Mouse (Mus musculus): ENCODE data around the gene Trim61. TPM values are rescaled to one million over a fixed set of nuclear protein-coding genes. Genes with fewer than 3 reads are reported as not detected.
A peak's percentile ranks its signal among the peaks of the same experiment; 100 is the strongest.
"Not testable (repeated sequence)": the region's sequence is repeated elsewhere in the genome, so short reads cannot be mapped to it uniquely, and the experiment has no call there.

Gene Trim61
- not detected for total RNA-seq (2021)
- long read RNA-seq, experiment 1: 0 reads
- long read RNA-seq, experiment 2: 0 reads

DNA sequence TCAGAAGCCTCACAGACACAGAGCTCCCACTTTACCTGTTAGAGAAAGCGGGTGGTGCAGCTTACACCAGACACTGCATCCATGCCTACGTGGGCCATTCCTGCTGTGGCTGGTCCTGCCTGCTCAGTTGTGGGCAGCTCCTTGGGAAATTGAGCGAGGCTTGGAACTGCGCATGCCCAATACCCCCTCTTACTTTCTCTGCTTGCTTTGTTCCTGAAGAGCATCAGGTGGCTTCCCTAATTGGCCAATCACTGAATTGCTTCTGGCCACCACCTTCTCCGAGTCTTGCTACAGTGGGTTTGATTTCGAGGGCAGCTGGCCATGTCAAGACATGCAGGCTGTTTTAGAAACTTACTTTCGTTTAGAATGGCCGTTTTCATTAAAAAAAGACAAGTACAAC lies at the start of gene Trim61, which contains the start of gene Trim60:
Trim61 (minus strand) TSS at position 101 of the 400 bp plus-strand sequence.
Trim60 (minus strand) TSS at position 162 of the 400 bp plus-strand sequence.
- DNase-seq (ENCODE audit: low spot score in 2 of 2): no peak

DNA sequence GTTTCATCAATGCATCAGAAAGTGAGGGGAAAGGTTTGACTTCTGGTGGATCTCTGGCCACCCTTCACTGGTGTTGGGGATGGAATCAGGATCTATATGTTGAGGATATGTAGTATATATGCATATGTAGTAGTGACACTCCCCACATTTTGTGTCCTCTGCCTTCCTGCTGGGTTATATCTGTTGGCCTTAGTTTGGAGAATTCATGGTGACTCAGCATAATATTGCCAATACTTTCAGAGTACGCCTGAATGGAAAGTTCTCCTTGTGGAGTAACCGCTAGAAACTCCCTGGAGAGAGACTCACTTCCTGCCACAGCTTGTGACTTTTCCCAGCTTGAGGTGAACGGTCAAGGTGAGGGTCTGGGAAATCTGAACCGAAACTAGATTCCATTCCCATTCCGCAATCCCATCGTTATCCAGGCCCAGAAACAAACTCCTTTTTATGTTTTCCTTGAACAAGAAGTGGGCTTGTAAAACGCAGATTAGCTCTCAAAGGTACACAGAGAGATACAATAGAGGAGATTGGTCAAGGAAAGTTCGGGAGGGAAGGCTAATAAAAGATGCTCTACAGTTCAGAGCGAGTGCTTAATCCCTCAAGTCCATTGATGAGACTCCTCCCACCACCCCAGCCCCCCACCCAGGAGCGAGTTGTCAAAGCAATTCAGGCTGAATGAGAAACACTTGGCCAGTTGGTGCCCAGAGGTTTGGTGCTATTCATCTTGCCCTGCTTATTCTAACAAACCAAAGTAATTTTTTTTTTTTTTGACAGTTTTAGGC lies 49.6 kb upstream of the Trim61 start:
- DNase-seq (ENCODE audit: low spot score in 2 of 2): no peak

DNA sequence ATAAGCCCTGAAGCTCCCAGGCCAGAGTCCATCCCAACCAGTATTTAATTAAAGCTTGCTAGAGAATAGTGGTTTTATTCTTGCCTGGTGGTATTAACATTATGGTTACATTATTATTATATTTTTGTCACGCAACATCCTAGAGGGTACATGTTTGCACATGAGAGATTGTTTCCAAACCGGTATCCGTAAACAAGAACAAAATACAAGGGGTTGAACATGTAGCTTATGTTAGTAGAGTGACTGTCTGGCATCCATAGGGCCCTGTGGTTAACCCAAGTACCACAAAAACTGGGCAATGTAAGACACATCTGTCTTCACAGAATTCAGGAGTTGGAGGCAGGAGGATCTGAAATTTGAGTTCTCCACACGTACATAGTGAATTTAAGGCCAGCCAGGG lies 48.7 kb upstream of the Trim61 start:
- no peak for DNase-seq (ENCODE audit: low spot score in 2 of 2)

- DNase-seq (ENCODE audit: low spot score in 2 of 2): no peak
Measured at GRCm38 (mm10) chr8:65065622-65066021, 47.3 kb upstream of the Trim61 start.

- no peak for DNase-seq (ENCODE audit: low spot score in 2 of 2)
Measured at GRCm38 (mm10) chr8:65064071-65064470, 45.7 kb upstream of the Trim61 start.

DNA sequence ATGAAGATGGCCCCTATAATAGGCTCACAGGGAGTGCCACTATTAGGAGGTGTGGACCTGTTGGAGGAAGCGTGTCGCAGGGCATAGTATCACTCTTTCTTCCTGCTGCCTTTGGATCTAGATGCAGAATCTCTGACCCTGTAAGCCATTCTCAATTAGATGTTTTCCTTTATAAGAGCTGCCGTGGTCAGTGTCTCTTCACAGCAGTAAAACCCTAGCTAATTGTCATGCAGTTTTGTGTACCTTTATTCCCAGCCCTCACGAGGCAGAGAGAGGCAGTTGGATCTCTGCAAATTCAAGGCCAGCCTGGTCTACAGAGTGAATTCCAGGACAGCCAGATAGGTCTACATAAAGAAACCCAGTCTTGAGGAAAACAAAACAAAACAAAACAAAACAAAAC lies 43.9 kb upstream of the Trim61 start:
- DNase-seq (ENCODE audit: low spot score in 2 of 2): no peak

DNA sequence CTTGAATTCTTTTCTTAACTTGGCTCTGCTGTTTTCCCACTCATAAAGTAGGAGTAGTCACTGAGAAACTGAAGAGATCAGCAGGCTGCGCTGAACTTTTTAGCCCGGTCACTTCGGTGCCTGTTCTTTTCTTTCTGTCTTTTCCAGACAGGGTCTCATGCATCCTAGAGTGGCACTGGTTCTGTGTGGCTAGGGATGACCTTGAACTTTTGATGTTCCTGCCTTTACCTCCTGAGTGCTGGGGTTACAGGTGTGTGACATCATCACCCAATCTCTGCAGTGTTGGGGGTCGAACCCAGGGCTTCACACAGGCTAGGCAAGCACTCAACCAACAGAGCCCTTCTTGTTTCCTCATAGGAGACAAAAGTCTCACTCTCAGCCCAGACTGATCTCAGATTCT lies 38.4 kb upstream of the Trim61 start:
- DNase-seq (ENCODE audit: low spot score in 2 of 2): no peak

- no peak for DNase-seq (ENCODE audit: low spot score in 2 of 2)
Measured at GRCm38 (mm10) chr8:65053968-65054367, 35.6 kb upstream of the Trim61 start.

DNA sequence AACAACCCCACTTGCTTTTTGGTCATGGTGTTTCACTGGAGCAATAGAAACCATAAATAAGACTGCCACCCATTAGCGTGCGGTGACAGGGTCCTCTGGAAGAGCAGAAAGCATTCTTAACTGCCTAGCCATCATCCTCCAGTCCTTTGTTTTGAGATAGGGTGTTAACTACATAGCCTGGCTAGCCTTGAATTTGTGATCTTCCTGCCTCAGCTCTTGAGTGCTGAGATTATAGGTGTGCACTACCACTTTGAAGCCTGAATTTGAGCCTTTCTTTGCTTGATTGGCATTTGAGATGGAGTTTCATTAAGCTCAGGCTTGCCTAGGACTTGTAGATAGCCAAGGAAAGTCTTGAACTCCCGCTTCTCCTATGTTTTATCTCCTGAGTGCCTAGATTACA lies 35.2 kb upstream of the Trim61 start:
- no peak for DNase-seq (ENCODE audit: low spot score in 2 of 2)

GRCm38 (mm10) chr8:65047801-65048200 lies 29.5 kb upstream of the Trim61 start:
- no peak for DNase-seq (ENCODE audit: low spot score in 2 of 2)

- no peak for DNase-seq (ENCODE audit: low spot score in 2 of 2)
Measured at GRCm38 (mm10) chr8:65047193-65047592, 28.9 kb upstream of the Trim61 start.

DNA sequence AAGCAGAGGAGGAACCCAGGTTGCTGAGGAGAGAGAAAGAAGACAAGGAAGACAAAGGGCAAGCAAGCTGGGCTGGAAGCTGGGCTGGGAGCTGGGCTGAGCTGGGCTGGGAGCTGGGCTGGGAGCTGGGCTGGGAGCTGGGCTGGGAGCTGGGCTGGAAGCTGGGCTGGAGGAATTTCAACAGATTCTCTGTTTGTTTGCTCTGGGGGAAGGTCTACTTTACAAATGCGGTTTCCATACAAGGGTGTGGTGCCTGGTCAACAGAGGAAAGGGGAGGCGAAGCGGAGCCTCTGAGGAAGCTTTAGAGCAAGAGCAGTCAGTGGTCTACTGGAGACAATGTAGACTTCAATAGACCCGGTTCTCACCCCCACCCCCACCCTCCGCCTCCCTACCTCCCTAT lies 28.2 kb upstream of the Trim61 start:
- peak in 1 of 2 experiments; percentile 30 for DNase-seq (ENCODE audit: low spot score in 2 of 2)

DNA sequence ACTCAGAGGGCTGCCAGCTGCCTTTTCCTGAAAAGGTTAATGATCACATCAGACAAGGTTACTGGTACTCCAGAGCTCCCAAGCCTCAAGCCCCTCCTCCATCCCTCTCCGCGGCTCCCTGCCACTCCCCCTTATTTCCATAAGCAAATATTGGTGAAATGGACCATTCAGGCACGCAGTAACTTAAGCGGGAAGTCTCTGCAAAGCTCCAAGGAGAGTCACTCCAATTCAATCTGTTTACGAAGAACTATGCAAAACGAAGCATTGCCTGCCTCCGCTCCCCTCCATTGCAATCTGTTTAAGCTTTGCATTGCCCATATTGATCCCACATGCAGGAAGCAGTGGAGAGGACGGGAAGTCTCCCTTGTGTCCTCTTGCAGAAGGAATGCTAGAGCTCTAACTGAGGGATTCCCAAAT lies 18.8 kb upstream of the Trim61 start, which contains the start of gene Apela:
Apela (minus strand) TSS at position 220 of the 417 bp plus-strand sequence.
- DNase-seq (ENCODE audit: low spot score in 2 of 2): no peak

DNA sequence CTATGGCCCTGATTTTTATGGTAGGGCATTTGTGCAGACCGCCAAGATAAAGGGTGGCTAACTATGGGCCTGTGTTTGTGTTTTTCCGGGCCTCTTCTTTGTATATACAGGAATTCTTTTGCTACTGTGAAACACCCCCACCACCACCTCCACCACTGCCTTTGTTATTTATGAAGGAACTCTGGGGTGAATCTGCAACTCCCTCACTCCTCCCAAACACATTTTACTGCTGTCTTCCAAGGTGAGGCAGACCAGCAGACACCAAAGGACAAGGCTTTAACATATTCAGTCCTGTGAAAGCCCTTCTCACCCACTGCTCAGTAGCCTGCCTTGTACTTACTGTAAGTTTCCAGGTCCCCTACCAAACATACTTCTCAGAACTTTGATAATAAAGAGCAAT lies 15.8 kb upstream of the Trim61 start:
- no peak for DNase-seq (ENCODE audit: low spot score in 2 of 2)

GRCm38 (mm10) chr8:65033056-65033455 lies 14.7 kb upstream of the Trim61 start:
- no peak for DNase-seq (ENCODE audit: low spot score in 2 of 2)

- no peak for DNase-seq (ENCODE audit: low spot score in 2 of 2)
Measured at GRCm38 (mm10) chr8:65032107-65032506, 13.8 kb upstream of the Trim61 start.

DNA sequence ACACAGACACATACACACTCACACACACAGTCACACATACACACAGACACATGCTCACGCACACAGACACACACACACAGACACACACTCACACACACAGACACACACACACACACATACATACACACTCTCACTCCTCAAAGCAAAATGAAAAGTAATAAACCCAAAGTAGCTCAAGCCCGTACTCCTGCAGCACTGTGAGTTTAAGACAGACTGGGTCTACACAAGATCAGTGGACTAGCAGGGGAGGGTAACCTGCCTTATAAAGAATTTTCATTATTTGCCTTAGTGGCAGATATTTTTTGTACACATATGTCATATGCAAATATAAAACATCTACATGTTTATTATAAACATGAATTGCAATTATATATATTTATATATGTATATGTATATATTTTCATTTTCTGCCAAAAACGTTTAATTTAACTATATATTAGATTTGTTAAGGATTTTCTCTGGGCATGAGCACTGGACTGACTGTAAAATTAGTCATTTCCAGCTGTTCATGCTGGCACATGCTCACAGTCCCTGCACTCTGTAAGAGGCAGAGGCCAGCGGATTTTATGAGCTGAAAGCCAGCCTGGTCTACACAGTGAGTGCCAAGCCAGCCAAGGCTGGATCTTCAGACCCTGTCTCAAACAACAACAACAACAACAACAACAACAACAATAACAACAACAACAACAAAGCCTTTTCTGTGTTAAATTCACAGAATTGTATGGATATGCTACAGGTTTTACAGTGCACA lies 12.6 kb upstream of the Trim61 start:
- no peak for DNase-seq (ENCODE audit: low spot score in 2 of 2)

GRCm38 (mm10) chr8:65029776-65030175 lies 11.5 kb upstream of the Trim61 start:
- no peak for DNase-seq (ENCODE audit: low spot score in 2 of 2)

- no peak for DNase-seq (ENCODE audit: low spot score in 2 of 2)
Measured at GRCm38 (mm10) chr8:65028959-65029686, 10.8 kb upstream of the Trim61 start.

GRCm38 (mm10) chr8:65022485-65022884 lies 4.2 kb upstream of the Trim61 start:
- DNase-seq (ENCODE audit: low spot score in 2 of 2): peak; percentile 20 to 38

DNA sequence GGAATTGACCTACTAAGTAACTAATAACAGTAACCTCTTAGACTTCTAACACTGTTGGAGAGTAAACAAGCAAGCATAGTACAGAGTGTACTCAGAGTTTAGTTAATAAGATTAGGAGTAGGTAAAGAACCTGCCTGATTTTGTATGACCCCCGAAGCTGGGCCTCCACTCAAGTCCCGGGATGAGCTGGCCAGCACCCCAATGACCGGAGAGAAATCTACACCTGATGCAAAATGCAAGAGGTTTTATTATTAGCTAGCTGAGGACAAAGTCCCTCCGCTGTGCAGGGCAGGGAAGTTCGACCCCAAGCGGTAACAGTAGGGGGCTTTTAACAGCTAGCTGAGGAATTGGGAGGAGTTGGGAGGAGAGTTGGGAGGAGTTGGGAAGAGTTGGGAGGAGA lies 10.7 kb downstream of the Trim61 start:
- not testable (repeated sequence) for DNase-seq (ENCODE audit: low spot score in 2 of 2)
